Mouse (Mus musculus) retina, adult 2 months (tissue): ENCODE results near the gene Gm28230.

Experiments used
- DNase-seq: peaks from one replicate; pipeline ENCODE4 v3.0.0-alpha.2; 2012; ENCODE audit warnings: low read depth, low spot score

The Gm28230 gene

DNA sequence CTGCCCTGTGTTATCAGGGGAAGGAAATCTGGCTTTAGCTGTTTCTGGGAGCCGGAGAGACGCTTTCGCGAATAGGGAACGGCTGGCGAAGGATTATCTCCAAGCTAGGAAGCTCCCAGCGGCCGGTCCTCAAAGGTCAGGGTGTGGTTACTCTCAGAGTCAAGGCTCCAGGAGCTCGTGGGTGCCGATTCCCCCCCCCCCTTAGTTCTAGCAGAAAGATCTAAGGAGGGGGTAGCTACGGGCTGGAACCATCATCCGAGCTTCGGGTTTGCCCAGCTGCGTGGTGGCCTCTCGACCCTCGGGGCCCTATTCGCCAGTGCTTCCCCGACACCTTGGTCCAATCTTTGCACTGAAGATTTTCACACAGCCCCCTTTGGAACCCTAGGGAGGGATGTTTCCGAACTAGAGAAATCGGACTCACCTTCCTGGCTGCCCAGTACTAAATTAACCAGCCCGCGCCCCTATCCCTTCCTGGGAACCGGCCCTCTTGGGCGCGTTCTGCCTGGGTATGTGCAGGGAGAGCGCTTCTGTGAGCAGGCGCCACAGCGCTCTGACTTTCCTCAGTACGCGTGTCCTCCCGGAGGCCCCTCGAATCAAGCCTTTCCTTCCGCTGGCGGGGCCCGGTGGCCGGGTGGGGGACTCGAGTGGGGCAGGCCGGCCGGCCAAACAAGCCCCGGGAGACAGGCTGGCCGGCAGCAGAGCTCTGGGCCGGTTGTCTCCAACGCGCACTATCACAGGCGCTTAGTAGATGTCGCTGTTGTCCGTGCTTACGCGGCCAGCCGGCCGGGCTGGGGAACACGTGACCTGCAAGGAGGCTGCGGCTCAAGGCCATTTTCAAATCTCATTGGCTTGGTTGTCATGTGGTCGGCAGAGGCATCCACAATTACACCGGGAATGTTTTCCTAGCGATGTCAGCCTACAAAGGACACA is 35.2 kb upstream of the Gm28230 start, which contains the start of gene Hoxd10:
Gene Hoxd10, plus strand, starts transcription at position 903 of the 930 bp plus-strand sequence.
- DNase-seq: no peak

DNA sequence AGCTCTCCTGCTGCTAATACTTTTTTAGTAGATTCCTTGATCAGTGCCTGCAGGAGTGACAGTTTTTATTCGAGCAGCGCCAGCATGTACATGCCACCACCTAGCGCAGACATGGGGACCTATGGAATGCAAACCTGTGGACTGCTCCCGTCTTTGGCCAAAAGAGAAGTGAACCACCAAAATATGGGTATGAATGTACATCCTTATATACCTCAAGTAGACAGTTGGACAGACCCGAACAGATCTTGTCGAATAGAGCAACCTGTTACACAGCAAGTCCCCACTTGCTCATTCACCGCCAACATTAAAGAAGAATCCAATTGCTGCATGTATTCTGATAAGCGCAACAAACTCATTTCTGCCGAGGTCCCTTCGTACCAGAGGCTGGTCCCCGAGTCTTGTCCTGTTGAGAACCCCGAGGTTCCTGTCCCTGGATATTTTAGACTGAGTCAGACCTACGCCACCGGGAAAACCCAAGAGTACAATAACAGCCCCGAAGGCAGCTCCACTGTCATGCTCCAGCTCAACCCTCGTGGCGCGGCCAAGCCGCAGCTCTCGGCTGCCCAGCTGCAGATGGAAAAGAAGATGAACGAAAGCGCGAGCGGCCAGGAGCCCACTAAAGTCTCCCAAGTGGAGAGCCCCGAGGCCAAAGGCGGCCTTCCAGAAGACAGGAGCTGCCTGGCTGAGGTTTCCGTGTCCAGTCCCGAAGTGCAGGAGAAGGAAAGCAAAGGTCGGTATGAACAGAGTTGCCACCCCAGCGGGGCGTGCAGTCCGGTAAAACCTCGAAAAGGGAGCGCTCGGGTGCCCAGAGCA is 34.3 kb upstream of the Gm28230 start:
- no peak for DNase-seq

DNA sequence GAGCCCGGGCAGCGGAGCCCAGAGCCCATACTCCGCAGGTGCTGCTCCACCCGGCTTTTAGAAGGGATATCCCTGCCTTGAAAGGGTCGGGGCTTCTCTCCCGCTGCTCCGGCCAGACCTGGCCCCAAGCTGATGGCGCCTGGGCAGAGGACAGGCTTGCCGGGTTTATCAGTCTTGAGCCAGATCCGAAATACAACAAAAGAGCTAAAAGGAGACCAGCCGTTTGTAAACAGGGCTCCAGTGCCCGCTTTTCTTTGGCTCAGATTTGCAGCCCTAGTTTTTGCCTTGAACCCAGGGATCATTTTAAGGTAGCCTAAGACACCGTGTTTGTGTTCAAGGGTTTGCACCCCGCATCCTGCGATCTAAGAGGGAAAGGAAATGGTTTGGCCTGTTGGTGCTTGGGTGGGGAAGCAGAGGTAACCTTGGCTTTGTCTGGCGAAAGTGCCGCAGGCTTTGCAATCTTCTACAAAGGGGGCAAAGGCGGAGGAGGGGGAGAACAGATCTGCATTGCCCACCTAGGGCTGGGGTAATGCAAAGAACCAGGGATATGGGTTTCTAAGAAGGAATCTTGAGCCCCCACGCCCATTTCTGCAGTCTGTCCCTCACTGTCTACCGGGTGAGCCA is 33.6 kb upstream of the Gm28230 start:
- DNase-seq: no peak

DNA sequence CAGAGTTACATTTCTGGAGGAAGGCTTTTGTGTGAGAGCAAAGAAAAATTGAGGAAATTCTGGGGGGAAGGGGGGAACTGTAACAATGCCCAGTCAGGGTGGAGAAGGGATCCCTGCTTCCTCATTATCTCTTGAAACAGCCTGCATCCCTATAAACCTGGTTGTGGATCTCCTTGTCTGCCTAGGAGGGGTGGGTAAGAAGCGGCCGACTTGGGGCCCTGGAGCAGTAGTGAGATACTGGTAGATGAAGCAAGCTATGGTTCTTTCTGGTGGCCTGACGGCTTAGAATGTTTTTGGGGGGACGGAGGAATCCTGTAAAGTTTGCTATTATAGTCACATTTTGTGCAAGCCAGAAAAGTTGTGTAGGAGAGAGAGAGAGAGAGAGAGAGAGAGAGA is 33.1 kb upstream of the Gm28230 start:
- no peak for DNase-seq

DNA sequence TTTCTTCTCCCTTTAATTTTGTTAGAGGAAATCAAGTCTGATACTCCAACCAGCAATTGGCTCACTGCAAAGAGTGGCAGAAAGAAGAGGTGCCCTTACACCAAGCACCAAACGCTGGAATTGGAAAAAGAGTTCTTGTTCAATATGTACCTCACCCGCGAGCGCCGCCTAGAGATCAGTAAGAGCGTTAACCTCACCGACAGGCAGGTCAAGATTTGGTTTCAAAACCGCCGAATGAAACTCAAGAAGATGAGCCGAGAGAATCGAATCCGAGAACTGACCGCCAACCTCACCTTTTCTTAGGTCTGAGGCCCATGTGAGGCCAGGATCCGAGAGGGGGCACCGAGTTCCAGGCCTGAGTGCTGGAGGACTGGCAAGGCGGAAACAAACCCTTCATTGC is 32.5 kb upstream of the Gm28230 start:
- no peak for DNase-seq

DNA sequence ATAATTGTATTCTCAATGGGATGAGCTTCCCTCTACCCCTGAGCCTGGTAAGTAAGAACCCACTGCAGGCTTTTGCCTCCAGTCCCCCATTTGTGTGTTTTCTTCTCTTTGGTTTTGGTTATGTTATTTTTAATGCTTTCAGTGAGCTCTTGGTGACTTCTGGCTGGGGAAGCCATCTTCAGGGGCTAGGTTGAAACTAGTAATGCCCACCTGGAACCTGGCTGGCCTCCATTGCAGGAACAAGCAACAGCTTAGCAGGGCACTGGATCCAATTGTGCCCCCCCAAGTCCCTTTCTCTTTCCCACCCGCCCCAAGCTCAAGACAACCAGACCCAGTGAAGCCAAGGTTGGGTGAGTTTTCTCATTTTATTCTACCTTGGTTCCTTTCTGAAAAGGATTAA is 31.1 kb upstream of the Gm28230 start:
- DNase-seq: no peak

DNA sequence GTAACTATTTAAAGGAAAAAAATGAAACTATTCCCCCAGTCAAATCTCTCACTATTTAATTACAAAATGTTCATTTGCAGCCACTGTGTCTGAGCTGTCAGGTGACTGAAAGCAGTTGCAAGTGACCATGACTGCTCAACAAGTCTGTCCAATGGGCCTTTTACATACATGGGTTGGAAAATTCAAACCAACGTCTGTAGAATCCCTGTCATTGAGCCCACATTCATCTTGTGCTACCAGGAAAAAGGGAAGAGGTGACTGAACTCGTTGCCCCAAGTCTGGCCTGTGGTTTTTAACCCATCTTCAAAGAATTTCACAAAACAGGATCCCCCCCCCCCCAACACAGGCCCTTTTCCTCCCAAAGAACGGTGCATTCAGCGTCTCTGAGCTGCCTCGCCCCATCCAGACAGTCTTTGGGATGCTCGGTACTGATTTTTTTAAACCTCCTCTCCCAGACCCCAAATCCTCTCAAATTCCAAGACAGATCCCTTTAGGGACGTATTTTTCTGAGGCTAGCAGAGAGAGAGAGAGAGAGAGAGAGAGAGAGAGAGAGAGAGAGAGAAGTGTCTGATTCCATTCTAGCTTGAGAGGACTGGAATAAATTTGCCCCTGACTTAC is 30.6 kb upstream of the Gm28230 start:
- DNase-seq: no peak

DNA sequence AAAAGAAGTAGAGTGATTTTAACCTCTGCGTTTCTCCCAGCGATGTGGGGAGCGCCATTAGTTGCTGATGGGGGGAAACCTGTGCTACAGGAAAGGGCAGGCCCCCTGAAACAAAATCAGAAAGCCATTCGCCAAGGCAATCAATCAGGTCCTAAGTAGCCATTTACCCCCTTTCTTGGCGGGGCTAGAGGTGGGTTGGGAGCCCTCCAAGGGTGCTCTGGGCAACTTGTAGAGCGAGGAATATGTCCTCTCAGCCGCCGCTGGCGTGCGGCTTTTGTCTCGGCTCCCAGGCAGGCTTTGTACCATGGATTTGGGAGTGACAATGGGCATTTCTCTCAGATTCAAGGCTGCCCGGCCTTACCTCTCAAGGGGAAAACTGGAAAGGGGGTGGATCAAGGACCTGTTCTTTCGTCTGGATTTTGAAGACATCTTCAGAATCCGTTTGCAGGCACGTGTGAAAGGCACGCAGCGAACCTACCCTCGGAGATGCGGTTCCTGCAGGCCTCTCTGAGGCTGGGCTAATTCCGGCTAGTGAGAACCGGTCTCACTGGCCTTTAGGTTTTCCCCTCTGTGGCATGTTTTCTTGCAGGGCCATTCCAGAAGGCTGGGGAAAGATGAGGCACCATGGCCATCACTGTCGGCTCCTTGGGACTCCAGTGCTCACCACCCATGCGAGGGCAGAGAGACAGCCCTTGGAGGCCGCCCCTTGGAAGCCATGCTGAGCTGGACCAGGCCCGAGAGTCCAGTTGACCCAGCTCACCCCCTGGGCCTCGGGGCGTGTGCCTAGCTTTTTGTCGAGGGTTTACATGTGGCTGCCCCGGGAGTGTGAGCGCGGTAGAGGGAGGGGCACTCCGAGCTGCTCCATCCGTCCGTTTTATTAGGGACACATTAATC is 29.8 kb upstream of the Gm28230 start:
- no peak for DNase-seq

DNA sequence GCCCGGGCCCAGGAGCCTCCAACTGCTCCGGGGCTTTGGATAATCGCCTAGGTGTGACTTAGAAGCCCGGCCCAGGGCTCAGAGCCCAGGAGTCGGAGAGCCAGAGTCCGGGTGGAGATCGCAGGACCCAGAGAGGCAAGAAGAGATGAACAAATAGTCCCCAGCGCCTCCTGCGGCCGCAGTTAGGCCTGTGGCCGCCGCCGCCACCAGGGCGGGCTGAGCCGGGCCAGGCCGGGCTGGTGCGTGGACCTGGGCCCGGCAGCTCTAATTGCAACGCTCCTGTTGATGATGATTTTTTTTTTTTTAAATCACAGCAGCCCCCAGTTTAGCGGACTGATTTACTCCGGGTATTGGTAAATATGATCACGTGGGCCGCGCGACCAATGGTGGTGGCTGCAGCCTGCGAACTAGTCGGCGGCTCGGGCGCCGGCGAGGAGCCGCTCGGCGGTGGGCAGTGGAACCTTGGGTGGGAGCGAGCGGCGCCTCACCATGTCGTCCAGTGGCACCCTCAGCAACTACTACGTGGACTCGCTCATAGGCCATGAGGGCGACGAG is 28.9 kb upstream of the Gm28230 start, which contains the start of gene Hoxd9:
Gene Hoxd9, plus strand, starts transcription at position 161 of the 555 bp plus-strand sequence.
- no peak for DNase-seq

DNA sequence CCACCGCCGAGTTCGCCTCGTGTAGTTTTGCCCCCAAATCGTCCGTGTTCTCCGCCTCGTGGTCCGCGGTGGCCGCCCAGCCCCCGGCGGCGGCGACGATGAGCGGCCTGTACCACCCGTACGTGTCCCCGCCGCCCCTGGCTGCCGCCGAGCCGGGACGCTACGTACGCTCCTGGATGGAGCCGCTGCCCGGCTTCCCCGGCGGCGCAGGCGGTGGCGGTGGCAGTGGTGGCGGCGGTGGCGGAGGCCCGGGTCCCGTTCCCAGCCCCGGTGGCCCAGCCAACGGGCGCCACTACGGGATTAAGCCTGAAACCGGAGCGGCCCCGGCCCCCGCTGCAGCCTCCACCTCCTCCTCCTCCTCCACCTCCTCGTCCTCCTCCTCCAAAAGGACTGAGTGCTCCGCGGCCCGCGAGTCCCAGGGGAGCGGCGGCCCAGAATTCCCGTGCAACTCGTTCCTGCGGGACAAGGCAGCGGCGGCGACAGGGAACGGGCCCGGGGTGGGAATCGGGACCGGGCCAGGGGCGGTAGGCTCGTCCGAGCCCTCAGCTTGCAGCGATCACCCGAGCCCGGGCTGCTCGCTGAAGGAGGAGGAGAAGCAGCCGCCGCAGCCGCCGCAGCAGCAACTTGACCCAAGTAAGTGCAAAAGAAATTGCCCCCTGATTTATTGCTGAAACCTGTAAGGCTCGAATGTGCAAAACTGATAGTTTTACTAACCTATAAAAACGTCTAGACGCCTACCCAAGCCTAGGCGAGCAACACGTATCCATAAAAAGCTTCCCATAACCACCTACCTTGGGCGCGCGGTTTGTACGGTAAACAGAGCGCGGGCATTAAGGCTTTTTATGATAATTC is 28.1 kb upstream of the Gm28230 start:
- DNase-seq: no peak

DNA sequence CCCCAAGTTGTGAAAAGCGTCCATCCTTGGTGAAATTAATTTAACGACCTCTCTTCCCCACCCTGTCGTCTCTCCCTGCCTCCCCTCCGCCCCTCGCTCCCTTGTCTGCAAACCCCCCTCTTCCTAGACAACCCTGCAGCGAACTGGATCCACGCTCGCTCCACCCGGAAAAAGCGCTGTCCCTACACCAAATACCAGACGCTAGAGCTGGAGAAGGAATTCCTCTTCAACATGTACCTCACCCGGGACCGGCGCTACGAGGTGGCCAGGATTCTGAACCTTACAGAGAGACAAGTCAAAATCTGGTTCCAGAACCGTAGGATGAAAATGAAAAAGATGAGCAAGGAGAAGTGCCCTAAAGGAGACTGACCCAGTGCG is 27.5 kb upstream of the Gm28230 start:
- no peak for DNase-seq

DNA sequence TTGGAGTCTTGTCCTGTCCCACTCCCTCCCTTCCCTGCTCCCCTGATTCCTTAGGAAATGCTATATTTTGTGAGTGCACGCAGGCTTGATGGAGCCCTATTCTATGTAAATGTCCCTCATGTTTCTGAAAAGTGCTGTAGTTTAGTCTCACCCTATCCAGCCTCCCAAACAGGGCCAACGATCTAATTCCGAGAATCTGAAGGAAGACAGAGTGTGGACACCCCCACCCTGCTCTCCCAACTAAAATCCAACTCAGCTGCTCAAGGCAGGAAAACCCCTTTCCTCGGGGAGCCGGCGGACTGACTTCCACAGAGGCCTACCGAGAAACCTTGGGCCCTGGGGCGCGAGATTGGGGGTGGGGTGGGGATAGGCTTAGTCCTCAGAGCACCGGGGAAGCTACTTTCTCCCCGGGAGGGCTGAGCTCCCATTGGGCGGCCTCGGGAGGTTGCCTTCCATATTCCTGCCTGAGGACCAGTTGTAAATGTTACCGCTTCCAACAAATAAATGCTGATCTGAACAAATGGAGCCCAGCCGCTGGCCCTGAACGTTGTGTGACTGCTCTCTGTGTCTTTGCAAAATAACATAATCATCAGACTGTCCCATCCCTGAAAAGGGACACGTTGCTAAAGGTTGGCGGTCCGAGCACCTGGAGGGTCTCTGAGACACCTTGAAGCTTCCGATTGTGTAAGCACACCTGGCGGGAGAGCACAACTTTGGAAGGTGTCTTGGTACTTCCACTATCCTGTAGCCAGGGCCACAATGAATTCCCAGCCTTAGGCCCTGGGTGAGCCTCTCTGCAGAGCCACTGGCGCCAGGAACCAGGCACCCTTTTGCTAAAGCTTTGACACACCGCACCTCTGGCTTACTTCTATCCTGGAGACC is 26.6 kb upstream of the Gm28230 start:
- DNase-seq: no peak

DNA sequence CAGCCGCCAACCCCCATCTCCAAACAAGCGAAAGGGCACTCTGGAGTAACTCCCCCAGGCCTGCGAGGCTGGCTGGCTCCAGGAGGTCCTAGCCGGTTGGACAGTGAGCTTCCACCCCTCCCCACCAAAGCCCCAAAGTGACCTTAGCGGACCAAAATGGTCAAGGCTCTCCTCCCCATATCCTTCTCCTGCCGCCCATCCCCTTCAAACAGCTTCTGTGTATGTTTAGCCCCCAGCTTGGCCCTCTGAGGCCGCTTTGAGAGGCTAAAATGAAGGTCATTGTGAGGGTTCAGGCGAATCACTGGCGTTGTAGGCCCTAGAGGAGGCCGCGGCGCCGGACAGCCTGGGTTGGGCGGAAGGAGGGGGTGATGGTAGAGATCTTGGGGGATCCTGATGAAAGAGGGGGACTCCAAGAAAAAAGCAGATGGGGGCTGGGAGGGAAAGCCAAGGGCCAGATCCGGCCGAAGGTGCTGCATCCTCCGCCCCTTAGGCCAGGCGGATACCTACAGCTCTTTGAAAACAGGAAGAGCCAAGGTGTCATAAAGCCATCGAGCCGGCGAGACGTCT is 25.9 kb upstream of the Gm28230 start:
- no peak for DNase-seq

DNA sequence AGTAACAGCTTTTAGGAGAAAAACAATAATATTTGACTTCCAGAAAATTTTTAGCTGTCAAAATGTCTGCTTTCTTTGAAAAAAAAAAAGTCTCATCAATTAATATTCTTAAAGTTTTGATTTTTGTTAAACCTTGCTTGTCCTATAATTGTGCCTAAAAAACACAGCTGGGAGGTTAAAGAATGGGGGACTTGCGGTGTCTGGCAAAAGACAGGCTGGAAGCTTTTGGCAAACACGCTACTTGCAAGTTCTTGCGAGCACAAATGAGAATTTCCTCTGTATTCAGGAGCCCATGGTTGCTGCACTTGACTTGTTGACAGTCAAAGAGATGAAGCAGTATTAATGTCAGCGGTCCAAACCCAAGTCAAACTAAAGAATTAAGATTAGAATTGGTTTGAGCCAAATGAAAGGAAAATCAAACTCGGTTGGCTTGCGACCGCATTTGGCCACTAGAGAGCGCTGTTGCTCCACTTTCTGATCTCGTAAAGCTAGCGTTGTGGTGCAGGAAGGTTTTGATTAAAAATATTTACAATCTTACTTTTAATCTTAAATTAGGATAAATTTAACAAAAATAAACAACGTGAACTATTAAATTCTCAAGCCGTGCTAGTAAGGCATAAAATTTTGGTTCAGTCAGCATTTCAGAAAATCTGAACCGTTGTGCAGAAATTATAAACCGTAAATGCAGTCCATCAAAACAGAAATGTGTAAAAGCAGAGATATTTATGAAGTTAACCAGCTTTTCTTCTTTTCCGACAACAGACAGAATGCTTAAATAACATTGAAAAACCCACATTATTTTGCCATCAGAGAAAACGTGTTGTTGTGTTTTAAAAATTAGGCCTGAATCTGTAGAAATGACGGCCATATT is 24.3 kb upstream of the Gm28230 start:
- peak; percentile 18 for DNase-seq

DNA sequence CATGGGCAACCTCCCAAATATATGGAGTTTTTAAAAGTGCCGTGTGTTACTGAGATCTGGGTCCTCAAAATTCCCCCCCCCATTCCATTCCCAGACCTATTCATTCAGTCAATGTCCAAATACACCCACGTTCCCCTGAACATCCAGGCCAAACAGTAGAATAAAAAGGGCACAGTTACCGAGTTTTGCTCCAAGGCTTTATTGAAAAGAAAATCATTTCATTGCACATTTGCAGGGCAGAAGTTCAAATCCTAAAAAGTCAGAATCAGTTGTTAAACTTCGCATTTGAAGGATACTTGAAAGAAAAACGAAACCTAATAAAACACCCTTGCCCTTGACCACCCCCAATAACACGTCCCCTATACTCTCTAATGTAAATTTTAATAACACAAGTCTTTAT is 23.7 kb upstream of the Gm28230 start:
- DNase-seq: no peak

DNA sequence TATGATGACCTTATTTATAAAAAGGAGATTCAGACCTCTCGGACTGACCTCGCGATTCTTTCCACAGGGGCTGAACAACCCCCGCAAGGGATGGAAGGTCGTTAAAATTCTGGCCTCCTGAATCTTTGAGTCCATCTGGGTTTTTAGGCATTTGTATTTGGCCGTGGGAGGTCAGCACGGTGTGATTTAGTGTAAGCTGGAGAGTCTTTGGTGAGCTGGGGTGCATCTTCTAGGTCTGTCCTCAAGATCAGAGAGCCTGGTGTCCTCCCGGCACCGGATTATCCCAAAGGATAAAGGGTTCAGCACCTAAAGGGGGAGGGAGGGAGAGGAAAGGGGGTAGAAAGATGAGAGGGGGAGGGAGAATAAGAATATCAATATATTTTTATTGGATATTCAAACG is 23.2 kb upstream of the Gm28230 start:
- DNase-seq: no peak

DNA sequence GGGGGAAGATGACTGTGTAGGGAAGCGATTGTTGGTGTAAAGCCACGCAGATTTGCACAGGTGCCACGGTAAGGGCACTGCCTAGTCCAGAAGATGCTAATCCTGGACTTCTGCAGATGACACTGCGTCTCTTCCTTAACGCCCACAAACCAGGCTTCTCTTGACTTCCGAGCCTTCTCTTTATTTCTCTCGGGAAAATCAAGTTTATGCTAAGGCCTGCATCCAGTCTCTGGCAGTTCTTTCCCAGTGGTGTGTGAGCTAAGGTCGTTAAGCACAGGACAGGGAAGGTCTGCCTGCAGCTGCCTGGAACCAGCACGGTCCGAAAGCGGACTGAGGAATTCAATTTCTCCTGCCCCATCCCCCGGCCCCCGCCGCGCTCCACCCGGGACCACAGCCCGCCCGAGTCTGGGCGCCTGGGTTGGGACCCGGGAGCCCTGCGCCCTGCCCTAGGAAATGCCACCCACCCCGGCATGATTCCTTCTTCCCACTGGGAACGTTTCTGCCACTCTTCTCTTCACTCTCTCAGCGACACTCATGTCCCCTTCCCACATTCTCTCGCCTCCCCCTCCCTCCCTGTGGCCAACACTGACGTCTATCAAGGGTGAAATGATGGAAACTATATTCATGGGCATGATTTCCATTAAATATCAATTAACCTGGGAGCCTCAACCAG is 22.7 kb upstream of the Gm28230 start:
- no peak for DNase-seq
